Comparison of ENCODE assay signal across 22 mouse cellular contexts in genomic region chr11:68508619-68509018, GRCm38 (mm10). TPM values are rescaled to one million over a fixed set of nuclear protein-coding genes. Genes with fewer than 3 reads are reported as not detected.
DNase-seq lines count a peak whose midpoint lies in the region; ATAC-seq and TF ChIP-seq lines count a peak whose summit lies in the region.
"Had no signal": no experiment of that assay in that cellular context is flagged by ENCODE, and none has a peak within 500 bp of the region (broad histone marks: within the 10 kb centered on the region; RNA-seq: fewer than 3 reads in every experiment).

No protein-coding gene starts in this region.

- TF ChIP-seq RAD21 in CH12.LX (IDR thresholded peaks at IDR 0.05; ENCODE audit: low read depth, low read length): no peak

- H3K4me1 ChIP-seq in midbrain, embryonic 11.5 days (ENCODE audit: control insufficient read depth, insufficient read depth, low read length): no peaks in the 10 kb centered on the region
- H3K4me1 ChIP-seq in midbrain, embryonic 15.5 days: no peaks in the 10 kb centered on the region
- H3K4me1 ChIP-seq in CH12.LX (ENCODE audit: control insufficient read depth in 1 of 2, insufficient read depth in 2 of 2): peaks cover 31 to 79% of the 10 kb centered on the region in 2 experiments
- no peaks in the 10 kb centered on the region for H3K4me1 ChIP-seq in intestine, postnatal 0 days (replicated peaks; ENCODE audit: control insufficient read depth, insufficient read depth, low read length)

- dilution Hi-C loops in CH12.LX (cut with MboI; ENCODE audit: extremely low pct_ligation_motif_present, extremely low pct_unique_long_range_greater_than_20kb, low sequenced_read_pairs): no loop called here

- TF ChIP-seq POLR2A in CH12.LX (IDR thresholded peaks at IDR 0.05; ENCODE audit: low read depth, low read length): 0 out of 2 replicates have a peak, but pooled peaks have one; percentile 6

- ATAC-seq in midbrain, embryonic 11.5 days (ENCODE audit: low FRiP score): no peak
- no peak for ATAC-seq in midbrain, embryonic 15.5 days (replicated peaks)
- no peak for ATAC-seq in intestine, postnatal 0 days
- ATAC-seq: activated CD4-positive, CD25-positive, alpha-beta regulatory T cell, adult 4 months; CD4-positive, CD25-positive, alpha-beta regulatory T cell, adult 4 months; Patski had no signal

- H3K4me2 ChIP-seq in midbrain, embryonic 11.5 days: no peak overlapping the region
- no peak overlapping the region for H3K4me2 ChIP-seq in midbrain, embryonic 15.5 days
- peak overlapping the region; percentile 87 for H3K4me2 ChIP-seq in CH12.LX (ENCODE audit: insufficient read depth, low read depth, poor library complexity, severe bottlenecking)
- no peak overlapping the region for H3K4me2 ChIP-seq in intestine, postnatal 0 days (replicated peaks; ENCODE audit: low read depth)

- in situ Hi-C loops in CH12.LX (cut with MboI; ENCODE audit: low pct_ligation_motif_present, low pct_unique_long_range_greater_than_20kb, low sequenced_read_pairs): loop anchor here (5.0 kb wide), 1 partner anchor 34 kb away; no protein-coding TSS in a partner anchor

- H3K27me3 ChIP-seq in midbrain, embryonic 11.5 days (ENCODE audit: control insufficient read depth, insufficient read depth, low read length): no peaks in the 10 kb centered on the region
- H3K27me3 ChIP-seq in midbrain, embryonic 15.5 days (replicated peaks): no peaks in the 10 kb centered on the region
- no peaks in the 10 kb centered on the region for H3K27me3 ChIP-seq in CH12.LX (replicated peaks)
- no peaks in the 10 kb centered on the region for H3K27me3 ChIP-seq in intestine, postnatal 0 days (replicated peaks; ENCODE audit: control insufficient read depth, insufficient read depth, low read length)

- no peaks in the 10 kb centered on the region for H3K9me3 ChIP-seq in midbrain, embryonic 11.5 days (ENCODE audit: control insufficient read depth, low read length)
- no peaks in the 10 kb centered on the region for H3K9me3 ChIP-seq in midbrain, embryonic 15.5 days
- H3K9me3 ChIP-seq in CH12.LX (replicated peaks; ENCODE audit: low read length): no peaks in the 10 kb centered on the region
- H3K9me3 ChIP-seq in intestine, postnatal 0 days (ENCODE audit: control insufficient read depth): no peaks in the 10 kb centered on the region
- H3K9me3 ChIP-seq: G1E had no signal

- H3K4me3 ChIP-seq in midbrain, embryonic 11.5 days (ENCODE audit: low read depth, low read length): no peak overlapping the region
- no peak overlapping the region for H3K4me3 ChIP-seq in midbrain, embryonic 15.5 days
- H3K4me3 ChIP-seq in CH12.LX (replicated peaks in 1 of 3; ENCODE audit: low read depth in 2 of 3, low read length in 2 of 3, poor library complexity in 1 of 3): no peak overlapping the region
- no peak overlapping the region for H3K4me3 ChIP-seq in intestine, postnatal 0 days (ENCODE audit: low read depth, low read length)

- no peaks in the 10 kb centered on the region for H3K36me3 ChIP-seq in midbrain, embryonic 11.5 days (ENCODE audit: control insufficient read depth, insufficient read depth, low read length)
- no peaks in the 10 kb centered on the region for H3K36me3 ChIP-seq in midbrain, embryonic 15.5 days (replicated peaks)
- H3K36me3 ChIP-seq in CH12.LX (replicated peaks in 1 of 2; ENCODE audit: control insufficient read depth in 1 of 2, insufficient read depth in 1 of 2, low read length in 1 of 2): peaks cover 9 to 40% of the 10 kb centered on the region in 2 experiments
- no peaks in the 10 kb centered on the region for H3K36me3 ChIP-seq in intestine, postnatal 0 days (ENCODE audit: control insufficient read depth, insufficient read depth)
- H3K36me3 ChIP-seq: G1E had no signal

- TF ChIP-seq EP300 in CH12.LX (IDR thresholded peaks at IDR 0.05; ENCODE audit: low read length): no peak

- TF ChIP-seq CTCF in CH12.LX (conservative IDR thresholded peaks at IDR 0.05 in 1 of 2, IDR thresholded peaks at IDR 0.05 in 1 of 2; ENCODE audit: low read depth in 2 of 2, low read length in 2 of 2): no peak
- TF ChIP-seq CTCF in intestine, postnatal 0 days (IDR thresholded peaks at IDR 0.05; ENCODE audit: low read depth): no peak

- H3K9ac ChIP-seq in midbrain, embryonic 11.5 days (ENCODE audit: low read length): no peak overlapping the region
- H3K9ac ChIP-seq in midbrain, embryonic 15.5 days: no peak overlapping the region
- H3K9ac ChIP-seq in CH12.LX (ENCODE audit: insufficient read depth, low read depth): peak overlapping the region; percentile 46
- no peak overlapping the region for H3K9ac ChIP-seq in intestine, postnatal 0 days (ENCODE audit: low read depth, low read length)

- peaks cover 91% of the 10 kb centered on the region for H3K79me2 ChIP-seq in CH12.LX (replicated peaks; ENCODE audit: control insufficient read depth, extremely low read depth, insufficient read depth, poor library complexity, severe bottlenecking)

- no peak overlapping the region for H3K27ac ChIP-seq in midbrain, embryonic 11.5 days (ENCODE audit: low read depth, low read length)
- no peak overlapping the region for H3K27ac ChIP-seq in midbrain, embryonic 15.5 days
- 0 out of 2 replicates have a peak overlapping the region, but pooled peaks have one; percentile 27 for H3K27ac ChIP-seq in CH12.LX (ENCODE audit: insufficient read depth, low read depth)
- no peak overlapping the region for H3K27ac ChIP-seq in intestine, postnatal 0 days (ENCODE audit: low read depth, low read length)

- peak; percentile 26 for DNase-seq in midbrain, embryonic 11.5 days (ENCODE audit: low spot score, missing footprints)
- DNase-seq in CH12.LX (ENCODE audit: extremely low read depth): no peak
- DNase-seq: adrenal gland, adult 2 months; adrenal gland, adult 8-10 months; adrenal gland, postnatal 10 days; adrenal gland, postnatal 14 days; adrenal gland, postnatal 25 days; adrenal gland, postnatal 36 days; B cell, adult 2 months; cerebellum, adult 11 months; cerebellum, adult 11-12 months; cerebellum, adult 18-20 months; cerebellum, adult 2 months had no signal

- WGBS in midbrain, embryonic 11.5 days: 66% methylated on average over 5 of the region's 5 CpGs
- WGBS in midbrain, embryonic 15.5 days: 77% methylated on average over 5 of the region's 5 CpGs
- WGBS in intestine, postnatal 0 days: 61% methylated on average over 5 of the region's 5 CpGs

TF ChIP-seq in CH12.LX, 34 proteins besides CTCF, POLR2A, EP300 and RAD21:
- TF ChIP-seq MAX (IDR thresholded peaks at IDR 0.05; ENCODE audit: low read length) (peak; percentile 72), MAZ (IDR thresholded peaks at IDR 0.05; ENCODE audit: low read depth, low read length) (no peak), KAT2A (IDR thresholded peaks at IDR 0.05; ENCODE audit: insufficient replicate concordance, low read length) (0 out of 2 replicates have a peak, but pooled peaks have one; percentile 21), BHLHE40 (IDR thresholded peaks at IDR 0.05; ENCODE audit: low read depth, low read length) (peak; percentile 47; the same call in 1 of the 2 replicates), ZMIZ1 (IDR thresholded peaks at IDR 0.05; ENCODE audit: low read depth, low read length) (0 out of 2 replicates have a peak, but pooled peaks have one; percentile 40), CHD2 (IDR thresholded peaks at IDR 0.05; ENCODE audit: low read length) (peak; percentile 32; the same call in 1 of the 2 replicates), USF1 (IDR thresholded peaks at IDR 0.05; ENCODE audit: low read depth, low read length) (peak; percentile 57), ZC3H11A (IDR thresholded peaks at IDR 0.05; ENCODE audit: low read depth, low read length) (no peak), ELF1 (IDR thresholded peaks at IDR 0.05; ENCODE audit: low read depth, low read length) (peak; percentile 14; the same call in 1 of the 2 replicates), SIN3A (IDR thresholded peaks at IDR 0.05; ENCODE audit: low read length) (peak; percentile 48; the same call in 1 of the 2 replicates), MYC (IDR thresholded peaks at IDR 0.05; ENCODE audit: low read depth, low read length) (no peak), PAX5 (IDR thresholded peaks at IDR 0.05; ENCODE audit: low read length) (no peak), E2F4 (IDR thresholded peaks at IDR 0.05; ENCODE audit: insufficient replicate concordance, low read depth, low read length) (no peak)

RNA-seq across cellular contexts. Expression of gene Pik3r6, which starts 5.8 kb away (rescaled TPM):
- polyA plus RNA-seq in midbrain, embryonic 11.5 days (2014; fragmentation: Nextera tagmentation; extraction: Ambion mirVana): 0.98 and 1.3 TPM in 2 replicates
- polyA plus RNA-seq in midbrain, embryonic 15.5 days (2015; fragmentation: Nextera tagmentation; extraction: Ambion mirVana): 2.1 and 2.6 TPM in 2 replicates
- total RNA-seq in CH12.LX (2012; rRNA removed) (88.4 and 102 TPM in 2 replicates), CH12.LX (2014; rRNA removed) (80.9 and 82.9 TPM in 2 replicates)
- polyA plus RNA-seq in CH12.LX (2012; ENCODE audit: insufficient read length, low read depth): 90.2 and 95.9 TPM in 2 replicates
- 1.0 and 1.4 TPM in 2 replicates for polyA plus RNA-seq in intestine, postnatal 0 days (2015; fragmentation: Nextera tagmentation; extraction: Ambion mirVana)
- polyA plus RNA-seq: activated CD4-positive, CD25-positive, alpha-beta regulatory T cell, adult 4 months; C2C12; CD4-positive, CD25-positive, alpha-beta regulatory T cell, adult 4 months had no signal

RNA-seq across cellular contexts. Expression of gene Mfsd6l, which starts 47.4 kb away (rescaled TPM):
- not detected in 2 replicates for polyA plus RNA-seq in midbrain, embryonic 11.5 days (2014; fragmentation: Nextera tagmentation; extraction: Ambion mirVana)
- not detected in 2 replicates for polyA plus RNA-seq in midbrain, embryonic 15.5 days (2015; fragmentation: Nextera tagmentation; extraction: Ambion mirVana)
- 4.1 and 4.2 TPM in 2 replicates for total RNA-seq in CH12.LX (2012; rRNA removed)
- 4.0 and 5.1 TPM in 2 replicates for total RNA-seq in CH12.LX (2014; rRNA removed)
- polyA plus RNA-seq in CH12.LX (2012; ENCODE audit: insufficient read length, low read depth): 6.4 and 7.2 TPM in 2 replicates
- polyA plus RNA-seq in intestine, postnatal 0 days (2015; fragmentation: Nextera tagmentation; extraction: Ambion mirVana): 7.7 and 8.3 TPM in 2 replicates
- total RNA-seq: adrenal gland, adult 18-20 months; adrenal gland, postnatal 36 days; MEL had no signal
- polyA plus RNA-seq: activated CD4-positive, CD25-positive, alpha-beta regulatory T cell, adult 4 months; C2C12; CD4-positive, CD25-positive, alpha-beta regulatory T cell, adult 4 months; G1E had no signal

Comparison
In these comparisons a context has a peak if more than half of its experiments do, and no peak if none do; other contexts are left out.
1. RNA of gene Pik3r6, which starts 5.8 kb away (polyA plus RNA-seq): 90.2 to 95.9 TPM in CH12.LX; 2.1 to 2.6 TPM in midbrain, embryonic 15.5 days, 1.0 to 1.4 TPM in intestine, postnatal 0 days and 0.98 to 1.3 TPM in midbrain, embryonic 11.5 days; every median in the first group is over 10 times any median in the second.